Mouse (Mus musculus) olfactory bulb, adult 2 months (tissue): ENCODE data around the gene Thrap3.

ENCODE experiments used
- CTCF ChIP-seq: fragments of 200-500 bp; IDR thresholded peaks from 2 replicates; pipeline ENCODE4 v1.5.1; 2012; ENCODE audit warnings: low read depth, mild to moderate bottlenecking, low read length, moderate library complexity; ENCODE audit not compliant: insufficient read depth
- POLR2A ChIP-seq: fragments of 200-500 bp; IDR thresholded peaks from 2 replicates; pipeline ENCODE4 v1.6.1; 2012; ENCODE audit warnings: mild to moderate bottlenecking, low read depth, low read length, moderate library complexity; ENCODE audit not compliant: insufficient read depth

DNA sequence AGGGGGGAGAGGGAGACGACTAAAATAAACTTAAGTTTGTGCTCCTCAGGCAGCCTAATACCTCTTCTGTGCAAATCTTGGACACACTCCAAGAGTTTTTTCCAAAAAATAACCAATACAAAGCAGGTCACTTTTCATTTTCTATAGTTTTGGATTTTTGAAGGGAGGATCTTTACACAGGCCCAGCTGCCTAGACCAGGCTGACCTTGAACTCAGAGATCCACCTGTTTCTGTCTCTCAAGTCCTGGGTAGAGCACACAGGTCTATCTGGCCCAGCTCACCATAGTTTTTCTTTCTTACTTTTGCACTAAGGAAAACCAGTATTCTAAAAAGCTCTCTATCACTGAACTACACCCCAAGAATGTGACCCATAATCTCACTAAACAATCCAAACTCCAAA, 2.5 kb downstream of the Thrap3 start:
- TF ChIP-seq CTCF = no peak
- no peak for TF ChIP-seq POLR2A
